Mouse (Mus musculus): ENCODE measurements around the gene Tprn. TPM values are rescaled to one million over a fixed set of nuclear protein-coding genes. Genes with fewer than 3 reads are reported as not detected.

The Tprn gene
- polyA plus RNA-seq, 2 experiments: 2.4 to 2.6 TPM

DNA sequence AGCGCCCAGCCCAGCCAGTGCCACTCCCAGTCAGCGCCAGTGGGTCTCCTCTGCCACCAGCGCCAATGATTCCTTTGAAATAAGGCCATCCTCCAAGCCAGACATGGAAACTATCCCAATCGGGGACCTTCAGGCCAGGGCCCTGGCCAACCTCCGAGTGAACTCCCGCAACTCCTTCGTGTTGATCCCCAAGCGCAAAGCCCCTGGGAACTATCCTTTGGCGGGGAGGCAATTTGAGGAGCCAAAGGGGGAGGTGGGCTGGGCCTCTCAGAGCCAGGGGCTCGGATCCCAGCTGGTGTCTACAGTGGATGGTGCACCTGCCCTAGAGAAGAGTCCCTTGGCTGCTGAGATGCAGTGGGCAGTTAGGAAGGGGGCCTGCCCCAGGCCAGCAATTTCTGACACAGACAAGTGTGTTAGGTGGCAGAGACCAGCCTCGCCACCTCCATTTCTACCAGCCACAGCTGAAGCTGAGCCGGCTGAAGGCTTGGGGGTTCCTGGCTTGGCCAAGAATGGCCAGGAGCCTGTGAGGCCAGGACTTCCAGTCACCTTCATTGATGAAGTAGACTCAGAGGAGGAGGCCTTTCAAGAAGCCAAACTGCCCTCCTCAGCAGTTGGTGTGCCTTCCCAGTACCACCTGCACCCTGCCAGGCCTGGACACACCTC lies 1.3 kb downstream of the Tprn start:
- DNase-seq (ENCODE audit: low read depth in 3 of 3, low spot score in 3 of 3) (no peak), ATAC-seq (ENCODE audit: insufficient read depth) (no peak)
- H3K27ac ChIP-seq: no peak overlapping the region
- peaks cover 13 to 35% of the 10 kb centered on the region in 2 experiments for H3K4me1 ChIP-seq (replicated peaks; ENCODE audit: control insufficient read depth in 2 of 2, insufficient read depth in 2 of 2, low read length in 1 of 2)
- TF ChIP-seq CTCF (IDR thresholded peaks at IDR 0.05; ENCODE audit: low read depth) (no peak), EP300 (IDR thresholded peaks at IDR 0.05; ENCODE audit: low read depth) (no peak)
- peak overlapping the region; percentile 53 to 81 for H3K4me3 ChIP-seq (ENCODE audit: insufficient read depth in 1 of 2, low read depth in 2 of 2, low read length in 2 of 2)
- WGBS (ENCODE audit: insufficient replicate concordance): 30% methylated on average over 12 of the region's 12 CpGs
- H3K36me3 ChIP-seq (replicated peaks; ENCODE audit: control insufficient read depth, insufficient read depth, low read depth): no peaks in the 10 kb centered on the region
- H3K9me3 ChIP-seq (ENCODE audit: control insufficient read depth, low read length): no peaks in the 10 kb centered on the region
- peak overlapping the region; percentile 99 for H3K4me2 ChIP-seq (ENCODE audit: low read depth)
- H3K27me3 ChIP-seq (ENCODE audit: control insufficient read depth, insufficient read depth, low read length): no peaks in the 10 kb centered on the region
- peak overlapping the region; percentile 76 for H3K9ac ChIP-seq (replicated peaks)

DNA sequence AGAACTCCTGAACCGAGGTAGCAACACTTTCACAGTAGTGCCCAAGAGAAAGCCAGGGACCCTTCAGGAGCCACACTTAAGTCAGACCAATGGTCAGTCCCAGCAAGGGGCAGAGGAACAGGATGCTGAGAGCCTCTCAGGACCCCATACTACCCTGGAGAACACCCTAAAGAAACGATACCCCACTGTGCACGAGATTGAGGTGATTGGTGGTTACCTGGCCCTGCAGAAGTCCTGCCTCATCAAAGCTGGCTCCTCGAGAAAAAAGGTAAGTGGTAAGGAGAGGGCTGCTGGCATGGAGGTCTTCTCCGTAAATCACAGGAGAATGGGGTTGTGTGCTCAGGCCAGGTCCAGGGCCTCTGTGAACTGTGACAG lies 1.9 kb downstream of the Tprn start:
- H3K36me3 ChIP-seq (replicated peaks; ENCODE audit: control insufficient read depth, insufficient read depth, low read depth): peaks cover 4% of the 10 kb centered on the region; the same call in 1 of the 2 replicates
- TF ChIP-seq EP300 (IDR thresholded peaks at IDR 0.05; ENCODE audit: low read depth): no peak
- TF ChIP-seq CTCF (IDR thresholded peaks at IDR 0.05; ENCODE audit: low read depth): no peak
- H3K4me1 ChIP-seq (replicated peaks; ENCODE audit: control insufficient read depth in 2 of 2, insufficient read depth in 2 of 2, low read length in 1 of 2): peaks cover 13 to 35% of the 10 kb centered on the region in 2 experiments
- H3K4me2 ChIP-seq (ENCODE audit: low read depth): peak overlapping the region; percentile 99
- H3K9me3 ChIP-seq (ENCODE audit: control insufficient read depth, low read length): no peaks in the 10 kb centered on the region
- no peak overlapping the region for H3K9ac ChIP-seq (replicated peaks)
- no peak overlapping the region for H3K27ac ChIP-seq
- WGBS (ENCODE audit: insufficient replicate concordance): 63% methylated on average over 5 of the region's 5 CpGs
- ATAC-seq (ENCODE audit: insufficient read depth): no peak
- H3K4me3 ChIP-seq (ENCODE audit: insufficient read depth in 1 of 2, low read depth in 2 of 2, low read length in 2 of 2): no peak overlapping the region
- no peaks in the 10 kb centered on the region for H3K27me3 ChIP-seq (ENCODE audit: control insufficient read depth, insufficient read depth, low read length)
- DNase-seq (ENCODE audit: low read depth in 3 of 3, low spot score in 3 of 3): no peak

DNA sequence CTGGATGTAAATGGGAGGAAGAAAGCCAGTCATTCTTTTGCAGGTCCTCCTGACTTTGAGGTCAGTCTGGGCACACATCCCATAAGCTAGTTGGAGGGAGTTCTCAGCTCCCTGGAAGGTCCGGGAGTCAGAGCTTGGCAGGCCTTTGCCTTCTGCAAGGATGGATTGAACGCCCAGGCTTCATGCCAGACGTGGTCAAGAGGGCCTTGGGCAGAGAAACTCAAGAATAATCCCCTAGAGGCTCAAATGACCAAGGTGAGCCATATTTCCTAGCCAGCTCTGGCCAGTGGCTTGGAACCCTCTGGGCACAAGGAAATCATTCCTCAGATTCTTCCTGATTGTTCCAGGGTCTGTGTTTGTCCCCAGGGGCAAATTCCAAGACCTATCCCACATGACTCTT lies 2.4 kb downstream of the Tprn start:
- Histone ChIP-seq H3K4me3 (ENCODE audit: insufficient read depth in 1 of 2, low read depth in 2 of 2, low read length in 2 of 2) (no peak overlapping the region), H3K27ac (no peak overlapping the region), H3K9ac (replicated peaks) (no peak overlapping the region), H3K36me3 (replicated peaks; ENCODE audit: control insufficient read depth, insufficient read depth, low read depth) (peaks cover 9% of the 10 kb centered on the region), H3K4me2 (ENCODE audit: low read depth) (peak overlapping the region; percentile 99), H3K9me3 (ENCODE audit: control insufficient read depth, low read length) (no peaks in the 10 kb centered on the region), H3K27me3 (ENCODE audit: control insufficient read depth, insufficient read depth, low read length) (no peaks in the 10 kb centered on the region), H3K4me1 (replicated peaks; ENCODE audit: control insufficient read depth in 2 of 2, insufficient read depth in 2 of 2, low read length in 1 of 2) (peaks cover 13 to 35% of the 10 kb centered on the region in 2 experiments)
- TF ChIP-seq EP300 (IDR thresholded peaks at IDR 0.05; ENCODE audit: low read depth) (no peak), CTCF (IDR thresholded peaks at IDR 0.05; ENCODE audit: low read depth) (no peak)
- DNase-seq (ENCODE audit: low read depth in 3 of 3, low spot score in 3 of 3): no peak
- ATAC-seq (ENCODE audit: insufficient read depth): no peak
- 63% methylated on average over 3 of the region's 3 CpGs for WGBS (ENCODE audit: insufficient replicate concordance)

DNA sequence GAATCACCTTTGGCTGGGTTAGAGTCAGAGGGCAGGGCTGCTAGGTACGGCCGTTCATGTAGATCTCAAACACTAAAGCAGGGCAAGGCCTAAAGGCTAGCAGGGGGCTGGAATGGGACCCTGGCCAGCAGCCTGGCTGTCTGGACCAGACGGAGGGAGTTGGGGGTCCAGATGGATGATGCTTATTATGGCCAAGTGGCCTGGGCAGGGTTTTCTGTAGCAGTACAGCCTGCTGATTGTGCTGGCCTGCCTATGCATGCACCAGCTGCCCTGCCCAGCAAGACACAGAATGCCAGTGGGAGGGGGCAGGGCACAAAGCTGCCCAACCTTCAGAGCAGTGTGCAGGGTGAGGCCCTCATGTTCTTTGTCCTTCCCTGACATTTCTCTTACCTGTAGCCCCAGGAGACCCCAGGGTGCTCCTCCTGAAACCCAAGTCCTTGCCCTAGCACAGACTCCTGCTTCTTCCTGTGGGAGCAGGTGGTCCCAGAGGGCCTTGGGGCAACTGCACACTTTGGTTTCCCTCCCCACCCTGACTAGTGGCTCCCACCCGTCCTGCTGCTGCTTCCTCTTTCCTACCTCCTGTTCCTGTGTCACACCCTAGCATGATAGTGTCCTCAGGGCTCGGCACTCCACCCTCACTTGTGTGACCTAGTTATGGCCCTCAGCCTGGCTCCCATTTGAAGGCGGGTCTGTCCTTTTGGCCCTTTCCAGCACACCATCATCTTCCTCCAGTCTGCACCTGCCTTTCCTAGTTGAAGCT lies 3.7 kb downstream of the Tprn start:
- Histone ChIP-seq H3K9ac (replicated peaks) (peak overlapping the region; percentile 36), H3K27me3 (ENCODE audit: control insufficient read depth, insufficient read depth, low read length) (no peaks in the 10 kb centered on the region), H3K36me3 (replicated peaks; ENCODE audit: control insufficient read depth, insufficient read depth, low read depth) (peaks cover 15% of the 10 kb centered on the region), H3K4me2 (ENCODE audit: low read depth) (peak overlapping the region; percentile 54), H3K27ac (no peak overlapping the region), H3K9me3 (ENCODE audit: control insufficient read depth, low read length) (no peaks in the 10 kb centered on the region), H3K4me1 (replicated peaks; ENCODE audit: control insufficient read depth in 2 of 2, insufficient read depth in 2 of 2, low read length in 1 of 2) (peaks cover 17 to 40% of the 10 kb centered on the region in 2 experiments), H3K4me3 (ENCODE audit: insufficient read depth in 1 of 2, low read depth in 2 of 2, low read length in 2 of 2) (peak overlapping the region; percentile 7 to 8; a peak in 1 of 4 replicates)
- ATAC-seq (ENCODE audit: insufficient read depth) (no peak), DNase-seq (ENCODE audit: low read depth in 3 of 3, low spot score in 3 of 3) (no peak)
- no peak for TF ChIP-seq EP300 (IDR thresholded peaks at IDR 0.05; ENCODE audit: low read depth)
- no peak for TF ChIP-seq CTCF (IDR thresholded peaks at IDR 0.05; ENCODE audit: low read depth)
- WGBS (ENCODE audit: insufficient replicate concordance): 43% methylated on average over 6 of the region's 6 CpGs

DNA sequence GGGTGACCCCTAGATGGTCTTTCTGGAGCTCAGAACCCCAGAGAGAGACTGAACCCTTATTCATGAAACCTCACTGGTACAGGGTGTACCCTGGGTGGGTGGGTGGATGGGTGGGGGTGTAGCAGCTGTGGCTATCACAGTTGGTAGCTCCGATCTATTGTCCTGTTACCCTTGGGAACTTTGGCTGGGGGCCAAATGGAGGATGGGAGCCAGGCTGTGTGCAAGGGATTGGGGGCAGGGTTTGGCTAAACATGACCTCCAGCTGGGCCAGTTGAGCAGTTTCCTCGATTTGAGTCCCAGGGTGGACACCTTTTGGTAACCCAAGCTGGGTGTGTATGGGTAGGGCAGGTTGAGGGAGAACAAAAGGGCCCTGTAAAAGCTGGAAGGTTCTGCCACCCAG lies 4.3 kb downstream of the Tprn start:
- no peaks in the 10 kb centered on the region for H3K9me3 ChIP-seq (ENCODE audit: control insufficient read depth, low read length)
- no peak overlapping the region for H3K27ac ChIP-seq
- no peak overlapping the region for H3K4me3 ChIP-seq (ENCODE audit: insufficient read depth in 1 of 2, low read depth in 2 of 2, low read length in 2 of 2)
- TF ChIP-seq EP300 (IDR thresholded peaks at IDR 0.05; ENCODE audit: low read depth) (no peak), CTCF (IDR thresholded peaks at IDR 0.05; ENCODE audit: low read depth) (no peak)
- DNase-seq (ENCODE audit: low read depth in 3 of 3, low spot score in 3 of 3) (no peak), ATAC-seq (ENCODE audit: insufficient read depth) (no peak)
- peaks cover 17 to 42% of the 10 kb centered on the region in 2 experiments for H3K4me1 ChIP-seq (replicated peaks; ENCODE audit: control insufficient read depth in 2 of 2, insufficient read depth in 2 of 2, low read length in 1 of 2)
- H3K4me2 ChIP-seq (ENCODE audit: low read depth): peak overlapping the region; percentile 54
- peaks cover 15% of the 10 kb centered on the region for H3K36me3 ChIP-seq (replicated peaks; ENCODE audit: control insufficient read depth, insufficient read depth, low read depth)
- no peaks in the 10 kb centered on the region for H3K27me3 ChIP-seq (ENCODE audit: control insufficient read depth, insufficient read depth, low read length)
- no peak overlapping the region for H3K9ac ChIP-seq (replicated peaks)
- WGBS (ENCODE audit: insufficient replicate concordance): 44% methylated on average over 2 of the region's 2 CpGs

All from liver, embryonic 14.5 days (tissue).